Mouse (Mus musculus) MEL (cell line): ENCODE data around the gene Nxt1. TPM values are rescaled to one million over a fixed set of nuclear protein-coding genes. Genes with fewer than 3 reads are reported as not detected.

Source experiments
- DNase-seq: peaks from one replicate; pipeline ENCODE4 v3.0.0; 2011; ENCODE audit warnings: low read depth, low spot score
- H3K27ac ChIP-seq: 2 replicates; pipeline ENCODE4 v1.5.1; 2012; ENCODE audit warnings: low read depth, mild to moderate bottlenecking, control low read depth, low read length, moderate library complexity; ENCODE audit not compliant: control insufficient read depth
- H3K27me3 ChIP-seq, 2 experiments: fragments of 150-350 bp in 1 of 2; sonication (generic) in 1 of 2; 2 replicates each; pipeline ENCODE4 v1.6.1; 2012; ENCODE audit warnings: low read length in 2 of 2, mild to moderate bottlenecking in 2 of 2, improper control_type of control experiment in 1 of 2, moderate library complexity in 1 of 2; ENCODE audit not compliant: insufficient read depth in 2 of 2, control insufficient read depth in 1 of 2
- H3K36me3 ChIP-seq, 2 experiments: 2 replicates each; pipeline ENCODE4 v1.6.1; 2012 to 2014; ENCODE audit warnings: low read length in 2 of 2, improper control_type of control experiment in 1 of 2, inconsistent platforms in 1 of 2, mild to moderate bottlenecking in 1 of 2; ENCODE audit not compliant: insufficient read depth in 2 of 2, control insufficient read depth in 1 of 2
- H3K4me1 ChIP-seq, 2 experiments: fragments of 150-350 bp in 1 of 2; sonication (generic) in 1 of 2; 2 replicates each; pipeline ENCODE4 v1.6.1; 2012; ENCODE audit warnings: low read length in 2 of 2, improper control_type of control experiment in 1 of 2, mild to moderate bottlenecking in 1 of 2; ENCODE audit not compliant: insufficient read depth in 2 of 2, control insufficient read depth in 1 of 2
- H3K4me3 ChIP-seq, 2 experiments: fragments of 150-350 bp in 1 of 2; sonication (generic) in 1 of 2; 2 replicates each; pipeline ENCODE4 v1.5.1; 2012; ENCODE audit warnings: low read depth in 2 of 2, low read length in 2 of 2, mild to moderate bottlenecking in 2 of 2, moderate library complexity in 2 of 2, control low read depth in 1 of 2, improper control_type of control experiment in 1 of 2; ENCODE audit not compliant: control insufficient read depth in 1 of 2, insufficient read depth in 1 of 2
- H3K79me2 ChIP-seq: 2 replicates; pipeline ENCODE4 v1.6.1; 2012; ENCODE audit warnings: mild to moderate bottlenecking, low read length, moderate library complexity; ENCODE audit not compliant: control insufficient read depth, poor library complexity, insufficient read depth
- H3K9ac ChIP-seq: 2 replicates; pipeline ENCODE4 v1.6.1; 2012; ENCODE audit warnings: low read depth, mild to moderate bottlenecking, control low read depth, low read length, moderate library complexity; ENCODE audit not compliant: control insufficient read depth, poor library complexity, severe bottlenecking
- H3K9me3 ChIP-seq: fragments of 150-350 bp; sonication (generic); replicated peaks from 2 replicates; pipeline ENCODE4 v1.6.1; 2012; ENCODE audit warnings: mild to moderate bottlenecking, low read length, improper control_type of control experiment, moderate library complexity; ENCODE audit not compliant: insufficient read depth
- BHLHE40 ChIP-seq: IDR thresholded peaks from 2 replicates; pipeline ENCODE4 v1.6.1; 2012; ENCODE audit warnings: low read depth, mild to moderate bottlenecking, inconsistent platforms, low read length, improper control_type of control experiment, borderline replicate concordance
- CHD1 ChIP-seq: IDR thresholded peaks from 2 replicates; pipeline ENCODE4 v1.6.1; 2012; ENCODE audit warnings: low read depth, mild to moderate bottlenecking, inconsistent platforms, low read length, improper control_type of control experiment
- CHD2 ChIP-seq: IDR thresholded peaks from 2 replicates; pipeline ENCODE4 v1.6.1; 2011; ENCODE audit warnings: low read length, improper control_type of control experiment
- CTCF ChIP-seq, 3 experiments: IDR thresholded peaks in 2 of 3; conservative IDR thresholded peaks in 1 of 3; 2 replicates each; pipeline ENCODE4 v1.5.1; 2011 to 2012; ENCODE audit warnings: low read length in 3 of 3, low read depth in 2 of 3, mild to moderate bottlenecking in 2 of 3, improper control_type of control experiment in 1 of 3, inconsistent platforms in 1 of 3, mixed read lengths in 1 of 3, moderate library complexity in 1 of 3; ENCODE audit not compliant: control insufficient read depth in 1 of 3, insufficient read depth in 1 of 3, poor library complexity in 1 of 3, severe bottlenecking in 1 of 3
- E2F4 ChIP-seq: IDR thresholded peaks from 2 replicates; pipeline ENCODE4 v1.6.1; 2011; ENCODE audit warnings: low read depth, low read length, improper control_type of control experiment, borderline replicate concordance
- ETS1 ChIP-seq: IDR thresholded peaks from 2 replicates; pipeline ENCODE4 v1.6.1; 2012; ENCODE audit warnings: low read depth, mild to moderate bottlenecking, inconsistent platforms, low read length, improper control_type of control experiment, moderate library complexity
- GABPA ChIP-seq: IDR thresholded peaks from 2 replicates; pipeline ENCODE4 v1.6.1; 2012; ENCODE audit warnings: low read depth, mild to moderate bottlenecking, inconsistent platforms, low read length, improper control_type of control experiment, moderate library complexity
- GATA1 ChIP-seq: IDR thresholded peaks from 2 replicates; pipeline ENCODE4 v1.6.1; 2011; ENCODE audit warnings: low read depth, low read length, improper control_type of control experiment
- HCFC1 ChIP-seq: IDR thresholded peaks from 2 replicates; pipeline ENCODE4 v1.6.1; 2012; ENCODE audit warnings: low read depth, mild to moderate bottlenecking, inconsistent platforms, low read length, improper control_type of control experiment, moderate library complexity
- KAT2A ChIP-seq: conservative IDR thresholded peaks from 2 replicates; pipeline ENCODE4 v1.6.1; 2012; ENCODE audit warnings: low read depth, low read length, improper control_type of control experiment, inconsistent platforms
- MAFK ChIP-seq: IDR thresholded peaks from 2 replicates; pipeline ENCODE4 v1.6.1; 2011; ENCODE audit warnings: low read depth, mild to moderate bottlenecking, low read length, improper control_type of control experiment, borderline replicate concordance
- MAX ChIP-seq: IDR thresholded peaks from 2 replicates; pipeline ENCODE4 v1.6.1; 2011; ENCODE audit warnings: low read length, improper control_type of control experiment
- MEF2A ChIP-seq: IDR thresholded peaks from 2 replicates; pipeline ENCODE4 v1.6.1; 2014; ENCODE audit warnings: low read depth, mild to moderate bottlenecking, inconsistent platforms, low read length, improper control_type of control experiment; ENCODE audit not compliant: poor library complexity, insufficient replicate concordance, severe bottlenecking; ENCODE audit errors: extremely low read depth
- MXI1 ChIP-seq: IDR thresholded peaks from 2 replicates; pipeline ENCODE4 v1.6.1; 2011; ENCODE audit warnings: mild to moderate bottlenecking, low read depth, low read length, improper control_type of control experiment
- MYC ChIP-seq: IDR thresholded peaks from 2 replicates; pipeline ENCODE4 v1.6.1; 2011; ENCODE audit warnings: low read depth, mild to moderate bottlenecking, low read length, improper control_type of control experiment, moderate library complexity
- NELFE ChIP-seq: IDR thresholded peaks from 2 replicates; pipeline ENCODE4 v1.6.1; 2011; ENCODE audit warnings: low read depth, low read length, improper control_type of control experiment
- NRF1 ChIP-seq: IDR thresholded peaks from 2 replicates; pipeline ENCODE4 v1.6.1; 2014; ENCODE audit warnings: low read depth, mild to moderate bottlenecking, inconsistent platforms, low read length, improper control_type of control experiment, moderate library complexity; ENCODE audit not compliant: poor library complexity, insufficient read depth, severe bottlenecking
- POLR2A ChIP-seq, 2 experiments: IDR thresholded peaks; 2 replicates each; pipeline ENCODE4 v1.6.1; 2011 to 2012; ENCODE audit warnings: low read length in 2 of 2, mild to moderate bottlenecking in 2 of 2, control low read depth in 1 of 2, improper control_type of control experiment in 1 of 2, low read depth in 1 of 2, moderate library complexity in 1 of 2; ENCODE audit not compliant: control insufficient read depth in 1 of 2, insufficient read depth in 1 of 2, poor library complexity in 1 of 2
- POLR2AphosphoS2 ChIP-seq: IDR thresholded peaks from 2 replicates; pipeline ENCODE4 v1.6.1; 2011; ENCODE audit warnings: low read length, improper control_type of control experiment
- POLR2AphosphoS5 ChIP-seq: IDR thresholded peaks from 2 replicates; pipeline ENCODE4 v1.6.1; 2012; ENCODE audit warnings: low read depth, borderline replicate concordance, mild to moderate bottlenecking, inconsistent platforms, low read length, moderate library complexity, mixed read lengths
- RAD21 ChIP-seq: IDR thresholded peaks from 2 replicates; pipeline ENCODE4 v1.6.1; 2011; ENCODE audit warnings: mild to moderate bottlenecking, low read depth, low read length, improper control_type of control experiment
- RCOR1 ChIP-seq: IDR thresholded peaks from 2 replicates; pipeline ENCODE4 v1.6.1; 2012; ENCODE audit warnings: low read depth, mild to moderate bottlenecking, inconsistent platforms, low read length, improper control_type of control experiment
- SMC3 ChIP-seq: IDR thresholded peaks from 2 replicates; pipeline ENCODE4 v1.6.1; 2011; ENCODE audit warnings: low read depth, low read length, improper control_type of control experiment
- TAL1 ChIP-seq: IDR thresholded peaks from 2 replicates; pipeline ENCODE4 v1.6.1; 2012; ENCODE audit warnings: mild to moderate bottlenecking, inconsistent platforms, low read length, moderate library complexity, mixed read lengths
- TBP ChIP-seq: IDR thresholded peaks from 2 replicates; pipeline ENCODE4 v1.8.0; 2011; ENCODE audit warnings: low read depth, low read length, improper control_type of control experiment
- TCF12 ChIP-seq: IDR thresholded peaks from 2 replicates; pipeline ENCODE4 v1.6.1; 2014; ENCODE audit warnings: low read depth, mild to moderate bottlenecking, inconsistent platforms, low read length, improper control_type of control experiment, moderate library complexity
- UBTF ChIP-seq: IDR thresholded peaks from 2 replicates; pipeline ENCODE4 v1.6.1; 2012; ENCODE audit warnings: low read depth, mild to moderate bottlenecking, inconsistent platforms, low read length, improper control_type of control experiment, moderate library complexity, borderline replicate concordance; ENCODE audit not compliant: insufficient read depth
- USF1 ChIP-seq: IDR thresholded peaks from 2 replicates; pipeline ENCODE4 v1.6.1; 2014; ENCODE audit warnings: low read depth, mild to moderate bottlenecking, inconsistent platforms, low read length, improper control_type of control experiment, moderate library complexity
- ZC3H11A ChIP-seq: IDR thresholded peaks from 2 replicates; pipeline ENCODE4 v1.6.1; 2012; ENCODE audit warnings: low read depth, mild to moderate bottlenecking, inconsistent platforms, low read length, improper control_type of control experiment
- ZKSCAN1 ChIP-seq: IDR thresholded peaks from 2 replicates; pipeline ENCODE4 v1.6.1; 2012; ENCODE audit warnings: low read depth, mild to moderate bottlenecking, inconsistent platforms, low read length, improper control_type of control experiment, moderate library complexity
- ZMIZ1 ChIP-seq: IDR thresholded peaks from 2 replicates; pipeline ENCODE4 v1.6.1; 2012; ENCODE audit warnings: low read depth, mild to moderate bottlenecking, inconsistent platforms, low read length, improper control_type of control experiment, moderate library complexity
- polyA plus RNA-seq, 2 experiments: library from polyadenylated mRNA; stranded (reverse) in 1 of 2; unstranded in 1 of 2; fragments of >175 nt in 1 of 2; fragments of >200 nt in 1 of 2; gene quantifications; 2 replicates each; pipeline versions ENCODE4 v1.2.1 to v1.2.4; 2012; ENCODE audit warnings: low replicate concordance in 2 of 2, low read depth in 1 of 2; ENCODE audit not compliant: insufficient read length in 2 of 2, insufficient read depth in 1 of 2, missing spikeins in 1 of 2
- total RNA-seq: library from RNA; depleted of rRNA; stranded (reverse); fragments of 300-350 nt; gene quantifications from 2 replicates; pipeline ENCODE4 v1.2.3, GENCODE M21; 2012

The Nxt1 gene
- total and polyA plus RNA-seq, 3 experiments: 70.5 to 104 TPM; not detected in 1

GRCm38 (mm10) chr2:148650587-148651357, 21.6 kb upstream of the Nxt1 start:
- H3K4me3 ChIP-seq: no peak overlapping the region
- no peaks in the 10 kb centered on the region for H3K79me2 ChIP-seq
- H3K4me1 ChIP-seq: no peaks in the 10 kb centered on the region
- no peak for TF ChIP-seq MAX
- no peak for TF ChIP-seq MXI1
- no peak for TF ChIP-seq POLR2AphosphoS5
- no peak overlapping the region for H3K27ac ChIP-seq
- no peak for DNase-seq
- no peaks in the 10 kb centered on the region for H3K27me3 ChIP-seq
- H3K9me3 ChIP-seq: no peaks in the 10 kb centered on the region
- H3K9ac ChIP-seq: no peak overlapping the region
- H3K36me3 ChIP-seq: no peaks in the 10 kb centered on the region

- no peaks in the 10 kb centered on the region for H3K79me2 ChIP-seq
- DNase-seq: peak; percentile 62
Measured at GRCm38 (mm10) chr2:148654961-148655360, 17.4 kb upstream of the Nxt1 start.

More at GRCm38 (mm10) chr2:148654961-148655360, 17.4 kb upstream of the Nxt1 start:
- H3K9ac ChIP-seq: no peak overlapping the region
- H3K4me1 ChIP-seq: no peaks in the 10 kb centered on the region
- H3K36me3 ChIP-seq: no peaks in the 10 kb centered on the region
- H3K27ac ChIP-seq: no peak overlapping the region
- H3K4me3 ChIP-seq: no peak overlapping the region
- no peaks in the 10 kb centered on the region; a peak in 1 of 4 replicates for H3K27me3 ChIP-seq
- TF ChIP-seq MEF2A (no peak), MYC (no peak), SMC3 (peak; percentile 67), KAT2A (no peak), MAX (no peak), USF1 (no peak), POLR2AphosphoS2 (no peak), TBP (no peak), E2F4 (no peak), ETS1 (no peak), GATA1 (peak; percentile 60), NRF1 (no peak), CTCF (IDR thresholded peaks at IDR 0.05 in 2 of 3, conservative IDR thresholded peaks at IDR 0.05 in 1 of 3; ENCODE audit: control insufficient read depth in 1 of 3, insufficient read depth in 1 of 3, low read depth in 2 of 3, low read length in 3 of 3, poor library complexity in 1 of 3, severe bottlenecking in 1 of 3) (peak; percentile 43 to 72 (median 51)), CHD2 (no peak), CHD1 (no peak), POLR2A (IDR thresholded peaks at IDR 0.05; ENCODE audit: control insufficient read depth in 1 of 2, insufficient read depth in 1 of 2, low read depth in 1 of 2, low read length in 2 of 2, poor library complexity in 1 of 2) (no peak), TAL1 (no peak), MXI1 (no peak), NELFE (no peak), TCF12 (no peak), ZKSCAN1 (no peak), MAFK (peak; percentile 93), RAD21 (peak; percentile 73), UBTF (no peak), ZMIZ1 (no peak), RCOR1 (no peak), POLR2AphosphoS5 (no peak), GABPA (no peak), BHLHE40 (no peak), ZC3H11A (peak; percentile 55), HCFC1 (no peak)
- no peaks in the 10 kb centered on the region for H3K9me3 ChIP-seq
